Mouse (Mus musculus) liver, postnatal 0 days (tissue): ENCODE data around the gene Lrrc59.

Source experiments
- CTCF ChIP-seq: sonication (generic); IDR thresholded peaks from 2 replicates; pipeline ENCODE4 v1.5.1; 2016; ENCODE audit warnings: antibody characterized with exemption, low read depth
- EP300 ChIP-seq: IDR thresholded peaks from 2 replicates; pipeline ENCODE4 v1.6.1; 2016; ENCODE audit warnings: antibody characterized with exemption, low read depth, mild to moderate bottlenecking

GRCm38 (mm10) chr11:94652973-94653372 is 23.4 kb downstream of the Lrrc59 start:
- TF ChIP-seq CTCF: no peak
- TF ChIP-seq EP300: no peak
